Mouse (Mus musculus) ES-E14 (cell line): Measurements from ENCODE around the gene Gps2. TPM values are rescaled to one million over a fixed set of nuclear protein-coding genes. Genes with fewer than 3 reads are reported as not detected.

Experiments used
- DNase-seq: peaks from one replicate; pipeline ENCODE4 v3.0.0-alpha.2; 2013; ENCODE audit warnings: low read depth, low spot score
- H3K27ac ChIP-seq: 2 replicates; pipeline ENCODE4 v1.5.1; 2012; ENCODE audit warnings: low read depth, mild to moderate bottlenecking, low read length, moderate library complexity, mixed read lengths; ENCODE audit not compliant: poor library complexity, insufficient read depth, severe bottlenecking
- H3K36me3 ChIP-seq: 2 replicates; pipeline ENCODE4 v1.6.1; 2012; ENCODE audit warnings: mild to moderate bottlenecking, low read length, moderate library complexity, mixed read lengths; ENCODE audit not compliant: control insufficient read depth, poor library complexity, insufficient read depth, severe bottlenecking
- H3K4me1 ChIP-seq, 2 experiments: fragments of 150-350 bp in 1 of 2; sonication (generic) in 1 of 2; 2 replicates each; pipeline ENCODE4 v1.6.1; 2012; ENCODE audit warnings: low read length in 2 of 2, mild to moderate bottlenecking in 1 of 2, mixed read lengths in 1 of 2; ENCODE audit not compliant: control insufficient read depth in 2 of 2, insufficient read depth in 2 of 2, poor library complexity in 1 of 2
- H3K4me3 ChIP-seq, 2 experiments: fragments of 150-350 bp in 1 of 2; sonication (generic) in 1 of 2; 2 replicates each; pipeline ENCODE4 v1.5.1; 2012; ENCODE audit warnings: low read length in 2 of 2, low read depth in 1 of 2, mild to moderate bottlenecking in 1 of 2, mixed read lengths in 1 of 2; ENCODE audit not compliant: insufficient read depth in 1 of 2, poor library complexity in 1 of 2, severe bottlenecking in 1 of 2
- H3K9ac ChIP-seq: 2 replicates; pipeline ENCODE4 v1.6.1; 2012; ENCODE audit warnings: low read depth, mild to moderate bottlenecking, low read length, mixed read lengths; ENCODE audit not compliant: poor library complexity, insufficient read depth, severe bottlenecking
- H3K9me3 ChIP-seq: fragments of 150-350 bp; sonication (generic); 2 replicates; pipeline ENCODE4 v1.6.1; 2012; ENCODE audit warnings: low read depth, mild to moderate bottlenecking, low read length; ENCODE audit not compliant: control insufficient read depth, insufficient read depth
- CHD2 ChIP-seq: IDR thresholded peaks from 2 replicates; pipeline ENCODE4 v1.6.1; 2014; ENCODE audit warnings: mild to moderate bottlenecking, low read depth, low read length, inconsistent platforms
- HCFC1 ChIP-seq: IDR thresholded peaks from 2 replicates; pipeline ENCODE4 v1.6.1; 2012; ENCODE audit warnings: low read length, inconsistent platforms, borderline replicate concordance; ENCODE audit not compliant: insufficient read depth
- MAFK ChIP-seq: IDR thresholded peaks from 2 replicates; pipeline ENCODE4 v1.6.1; 2014; ENCODE audit warnings: mild to moderate bottlenecking, low read depth, low read length, inconsistent platforms; ENCODE audit not compliant: insufficient read depth
- ZC3H11A ChIP-seq: IDR thresholded peaks from 2 replicates; pipeline ENCODE4 v1.6.1; 2012; ENCODE audit warnings: low read depth, mild to moderate bottlenecking, inconsistent platforms, low read length, borderline replicate concordance
- ZNF384 ChIP-seq: IDR thresholded peaks from 2 replicates; pipeline ENCODE4 v1.6.1; 2012; ENCODE audit warnings: low read depth, low read length, inconsistent platforms
- in situ Hi-C, 2 experiments: fragments of 600-800 bp; cut with MboI; formaldehyde crosslinking; loops; one replicate each; pipeline ENCODE4 v1.15.1; 2025; ENCODE audit warnings: low sequenced_read_pairs in 2 of 2, inconsistent platforms in 1 of 2; ENCODE audit not compliant: unreplicated experiment in 2 of 2
- total RNA-seq: library from RNA; depleted of rRNA; stranded (reverse); fragments of 300-350 nt; gene quantifications from 2 replicates; pipeline ENCODE4 v1.2.3, GENCODE M21; 2012

Gps2 gene
- total RNA-seq, 1 experiment, result 15.5 TPM

GRCm38 (mm10) chr11:69911701-69912100, 2.0 kb upstream of the Gps2 start:
- no peak overlapping the region for H3K4me3 ChIP-seq

GRCm38 (mm10) chr11:69912716-69913530, 765 bp upstream of the Gps2 start:
- peak overlapping the region; percentile 38; the same call in 1 of the 2 replicates for H3K27ac ChIP-seq
- in situ Hi-C loops, result no loop called here
- peak overlapping the region; percentile 73 for H3K9ac ChIP-seq
- no peaks in the 10 kb centered on the region for H3K9me3 ChIP-seq
- TF ChIP-seq ZC3H11A (no peak), HCFC1 (no peak), CHD2 (no peak), ZNF384 (no peak), MAFK (no peak)
- peaks cover 0 to 10% of the 10 kb centered on the region in 2 experiments; a peak in 1 of 4 replicates for H3K4me1 ChIP-seq
- DNase-seq, result no peak
- peak overlapping the region; percentile 80 to 87 for H3K4me3 ChIP-seq
- H3K36me3 ChIP-seq, result peaks cover 66% of the 10 kb centered on the region

More at GRCm38 (mm10) chr11:69911701-69912100, 2.0 kb upstream of the Gps2 start:
- no peak overlapping the region for H3K27ac ChIP-seq
- DNase-seq, result no peak
- peaks cover 0 to 7% of the 10 kb centered on the region in 2 experiments; a peak in 1 of 4 replicates for H3K4me1 ChIP-seq
- peaks cover 59% of the 10 kb centered on the region for H3K36me3 ChIP-seq
- H3K9me3 ChIP-seq, result no peaks in the 10 kb centered on the region
- in situ Hi-C loops, result no loop called here
- TF ChIP-seq CHD2 (no peak), HCFC1 (no peak), ZC3H11A (no peak), ZNF384 (no peak), MAFK (no peak)
- no peak overlapping the region for H3K9ac ChIP-seq

- Histone ChIP-seq H3K9me3 (no peaks in the 10 kb centered on the region), H3K36me3 (peaks cover 68% of the 10 kb centered on the region), H3K4me1 (peaks cover 0 to 15% of the 10 kb centered on the region in 2 experiments; a peak in 1 of 4 replicates), H3K4me3 (peak overlapping the region; percentile 80 to 87), H3K9ac (peak overlapping the region; percentile 82), H3K27ac (peak overlapping the region; percentile 81; the same call in 1 of the 2 replicates)
- in situ Hi-C loops, result no loop called here
- no peak for DNase-seq
- TF ChIP-seq CHD2, result 0 out of 2 replicates have a peak, but pooled peaks have one; percentile 12
- TF ChIP-seq HCFC1, result no peak
These were observed 680 bp downstream of the Gps2 start for GRCm38 (mm10) chr11:69914372-69914764.

GRCm38 (mm10) chr11:69914917-69915430, 1.3 kb downstream of the Gps2 start:
- Histone ChIP-seq H3K27ac (no peak overlapping the region), H3K9me3 (no peaks in the 10 kb centered on the region), H3K9ac (no peak overlapping the region), H3K4me3 (no peak overlapping the region), H3K4me1 (peaks cover 0 to 17% of the 10 kb centered on the region in 2 experiments; a peak in 1 of 4 replicates), H3K36me3 (peaks cover 72% of the 10 kb centered on the region)
- TF ChIP-seq CHD2 (no peak), ZNF384 (no peak), HCFC1 (no peak), ZC3H11A (no peak), MAFK (no peak)
- no peak for DNase-seq
- in situ Hi-C loops, result no loop called here
